Mouse (Mus musculus) forebrain, embryonic 11.5 days (tissue): ENCODE results near the gene Ets2. TPM values are rescaled to one million over a fixed set of nuclear protein-coding genes. Genes with fewer than 3 reads are reported as not detected.
"Not testable (repeated sequence)": the region's sequence is repeated elsewhere in the genome, so short reads cannot be mapped to it uniquely, and the experiment has no call there.

Experiments
- ATAC-seq: fragments of 200-750 bp; cut with Nextera tagmentation; replicated peaks from 2 replicates; pipeline ENCODE4 v1.8.0; 2017; ENCODE audit warnings: moderate TSS enrichment; ENCODE audit not compliant: low FRiP score
- DNase-seq: peaks from one replicate; pipeline ENCODE4 v3.0.0-alpha.2; 2017; ENCODE audit warnings: low spot score
- H3K27ac ChIP-seq: fragments of 300-500 bp; sonication (generic); 2 replicates; pipeline ENCODE4 v1.5.1; 2014; ENCODE audit warnings: low read depth, low read length
- H3K27me3 ChIP-seq: fragments of 300-500 bp; sonication (generic); 2 replicates; pipeline ENCODE4 v1.6.1; 2014; ENCODE audit warnings: mild to moderate bottlenecking, low read length, mixed read lengths; ENCODE audit not compliant: control insufficient read depth, insufficient read depth
- H3K36me3 ChIP-seq: fragments of 300-500 bp; sonication (generic); 2 replicates; pipeline ENCODE4 v1.6.1; 2014; ENCODE audit warnings: mild to moderate bottlenecking, low read length, moderate library complexity, mixed read lengths; ENCODE audit not compliant: control insufficient read depth, insufficient read depth
- H3K4me1 ChIP-seq: fragments of 300-500 bp; sonication (generic); replicated peaks from 2 replicates; pipeline ENCODE4 v1.6.1; 2014; ENCODE audit warnings: low read length, mixed read lengths; ENCODE audit not compliant: control insufficient read depth, insufficient read depth
- H3K4me2 ChIP-seq: fragments of 300-500 bp; sonication (generic); 2 replicates; pipeline ENCODE4 v1.6.1; 2014; ENCODE audit warnings: low read depth, mild to moderate bottlenecking, low read length, moderate library complexity, mixed read lengths; ENCODE audit not compliant: severe bottlenecking
- H3K4me3 ChIP-seq: fragments of 300-500 bp; sonication (generic); 2 replicates; pipeline ENCODE4 v1.5.1; 2014; ENCODE audit warnings: low read depth, low read length
- H3K9ac ChIP-seq: fragments of 300-500 bp; sonication (generic); 2 replicates; pipeline ENCODE4 v1.6.1; 2014; ENCODE audit warnings: low read length
- H3K9me3 ChIP-seq: fragments of 300-500 bp; sonication (generic); 2 replicates; pipeline ENCODE4 v1.6.1; 2016; ENCODE audit warnings: low read length, mixed read lengths; ENCODE audit not compliant: control insufficient read depth
- WGBS: fragments of 180-500 bp; shearing (Covaris S2); extraction: QIAGEN DNeasy Blood & Tissue Kit; methylation state at CpG from one replicate; pipeline ENCODE4 v1.1.7; 2014; 5-methylcytosine and 5-hydroxymethylcytosine counted together
- polyA plus RNA-seq: library from polyadenylated mRNA; unstranded; fragments of >200 nt; fragmentation: Nextera tagmentation; extraction: Ambion mirVana; gene quantifications from 2 replicates; pipeline ENCODE4 v1.2.1, GENCODE M21; 2014

Gene Ets2
- polyA plus RNA-seq, 1 experiment from 2014 or later: 15.6 TPM

DNA sequence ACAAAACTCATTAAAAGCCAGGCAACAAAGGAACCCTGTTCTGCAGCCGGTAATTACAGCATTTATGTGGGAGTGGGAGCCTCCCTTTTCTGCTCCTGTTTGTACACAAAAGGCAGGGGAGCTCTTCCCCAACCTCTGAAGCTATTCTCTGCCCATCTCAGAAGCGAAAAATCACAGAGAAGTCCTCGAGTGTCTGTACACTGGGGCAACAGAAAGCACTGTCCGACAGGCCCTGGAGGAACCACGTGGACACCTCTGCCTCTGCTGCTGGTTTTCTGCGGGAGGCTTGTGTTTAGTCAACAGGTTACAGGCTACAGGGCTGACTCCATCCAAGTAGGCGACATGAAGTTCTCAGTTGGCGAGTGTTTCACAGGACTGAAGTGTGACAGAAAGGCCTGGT lies 2.1 kb downstream of the Ets2 start:
- no peak overlapping the region for H3K9ac ChIP-seq
- no peaks in the 10 kb centered on the region for H3K36me3 ChIP-seq
- H3K27me3 ChIP-seq: peaks cover 10% of the 10 kb centered on the region
- no peak overlapping the region for H3K27ac ChIP-seq
- H3K4me1 ChIP-seq: peaks cover 6% of the 10 kb centered on the region; the same call in 1 of the 2 replicates
- DNase-seq (peak; percentile 60), ATAC-seq (no peak)
- no peaks in the 10 kb centered on the region for H3K9me3 ChIP-seq
- 20% methylated on average over 8 of the region's 8 CpGs for WGBS
- no peak overlapping the region for H3K4me3 ChIP-seq
- peak overlapping the region; percentile 32; the same call in 1 of the 2 replicates for H3K4me2 ChIP-seq

DNA sequence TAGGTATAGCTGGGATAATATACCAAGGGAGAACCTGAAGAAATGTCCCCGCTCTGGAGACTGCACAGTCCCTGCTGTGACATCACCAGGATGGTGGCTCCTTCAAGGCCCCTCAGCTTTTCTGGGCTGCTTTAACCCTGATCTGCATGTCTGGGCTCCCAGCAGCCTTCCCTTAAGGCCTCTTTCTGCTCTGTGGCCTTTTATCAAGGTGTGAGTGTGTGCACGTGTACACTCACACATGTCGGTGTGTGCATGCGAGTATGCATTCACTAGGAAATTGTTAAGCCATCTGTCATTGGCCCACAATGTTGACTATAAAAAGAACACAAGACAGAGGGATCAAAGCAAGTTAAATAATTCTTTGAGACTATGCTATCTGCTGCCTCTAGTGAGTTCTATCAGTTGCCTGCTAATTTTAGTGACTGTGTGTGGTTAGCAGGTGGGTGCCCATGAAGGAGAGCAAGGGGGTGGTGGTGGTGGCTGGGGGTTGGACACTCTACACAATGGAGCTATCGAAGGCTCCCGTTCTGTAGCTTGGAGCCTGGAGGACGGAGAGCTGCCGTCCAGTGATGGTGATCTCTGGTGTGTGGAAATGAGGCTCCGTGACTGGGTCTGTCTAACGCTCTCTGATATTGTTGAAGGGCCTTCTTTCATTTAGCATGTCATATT lies 2.9 kb downstream of the Ets2 start:
- no peaks in the 10 kb centered on the region for H3K9me3 ChIP-seq
- no peak overlapping the region for H3K4me3 ChIP-seq
- no peaks in the 10 kb centered on the region for H3K36me3 ChIP-seq
- H3K9ac ChIP-seq: no peak overlapping the region
- peaks cover 6% of the 10 kb centered on the region; the same call in 1 of the 2 replicates for H3K4me1 ChIP-seq
- ATAC-seq: no peak
- H3K4me2 ChIP-seq: no peak overlapping the region
- WGBS: 90% methylated on average over 10 of the region's 10 CpGs
- peaks cover 10% of the 10 kb centered on the region for H3K27me3 ChIP-seq
- H3K27ac ChIP-seq: no peak overlapping the region
- peak; percentile 41 for DNase-seq

DNA sequence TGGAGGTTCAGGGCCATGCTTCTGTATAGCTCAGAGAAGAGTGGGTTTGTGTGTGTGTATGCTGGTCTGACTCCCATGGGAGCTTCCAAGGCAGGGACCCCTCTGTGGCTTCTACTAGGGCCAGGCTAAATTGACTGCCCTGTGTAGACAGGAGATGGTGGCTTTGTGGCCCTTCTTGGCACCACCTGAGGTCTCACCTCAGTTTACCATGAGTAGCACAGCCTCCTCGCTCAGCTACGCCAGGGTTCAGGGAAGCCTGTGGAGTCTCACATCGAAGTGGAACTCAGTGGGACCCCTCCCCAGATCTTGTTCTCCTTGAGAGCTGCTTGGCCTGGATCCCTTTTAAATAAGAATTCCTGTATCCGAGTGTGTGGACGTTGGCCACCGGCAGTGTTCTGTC lies 3.9 kb downstream of the Ets2 start:
- 95% methylated on average over 6 of the region's 6 CpGs for WGBS
- DNase-seq: peak; percentile 22

DNA sequence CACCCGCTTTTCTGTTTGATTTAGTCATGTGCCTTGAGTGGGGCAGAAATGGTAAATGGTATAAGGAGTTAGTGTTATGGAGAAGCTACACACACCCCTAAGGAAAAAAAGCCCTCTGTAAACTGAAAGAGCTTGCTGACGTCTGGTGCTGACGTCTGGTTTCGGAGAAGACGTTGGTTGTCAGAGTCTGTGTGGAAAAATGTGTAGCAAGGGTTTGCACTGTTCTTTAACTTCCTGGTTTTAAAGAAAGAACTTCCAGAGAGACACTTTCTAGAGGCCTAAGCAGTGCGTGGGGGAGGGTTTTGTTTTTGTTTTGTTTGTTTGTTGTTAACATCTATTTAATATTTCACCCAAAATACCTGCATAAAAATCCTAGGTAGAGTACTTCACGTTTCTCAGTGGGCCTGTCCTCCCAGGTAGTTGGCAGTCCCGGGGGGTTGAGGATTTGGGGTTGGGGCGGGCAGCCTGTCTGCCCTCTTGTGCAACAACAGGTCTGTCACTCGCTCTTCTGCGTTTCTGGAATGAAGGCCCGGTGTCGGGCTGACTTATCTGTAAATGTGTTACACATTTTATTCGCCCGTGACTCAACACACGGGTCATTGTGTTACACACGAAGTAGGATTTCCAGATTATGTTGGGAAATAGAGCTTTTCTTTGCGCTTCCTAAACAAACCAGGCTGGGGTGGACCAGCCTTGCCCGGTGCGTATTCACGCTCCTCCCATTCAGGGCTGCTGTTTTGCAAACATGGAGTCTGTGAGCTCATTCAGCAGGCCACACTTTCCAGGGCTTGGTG lies 6.5 kb downstream of the Ets2 start:
- DNase-seq: peak; percentile 45
- WGBS: 88% methylated on average over 21 of the region's 21 CpGs
- H3K9ac ChIP-seq: no peak overlapping the region
- H3K9me3 ChIP-seq: no peaks in the 10 kb centered on the region
- no peak overlapping the region for H3K4me2 ChIP-seq
- no peaks in the 10 kb centered on the region for H3K36me3 ChIP-seq
- no peak overlapping the region for H3K27ac ChIP-seq
- H3K27me3 ChIP-seq: peaks cover 10% of the 10 kb centered on the region
- ATAC-seq: no peak
- no peak overlapping the region for H3K4me3 ChIP-seq
- H3K4me1 ChIP-seq: 0 out of 2 replicates have a peak, but pooled peaks cover 4% of the 10 kb centered on the region

More for the DNA sequence above, 3.9 kb downstream of the Ets2 start:
- H3K36me3 ChIP-seq: no peaks in the 10 kb centered on the region
- H3K4me3 ChIP-seq: no peak overlapping the region
- no peak overlapping the region for H3K9ac ChIP-seq
- peaks cover 10% of the 10 kb centered on the region for H3K27me3 ChIP-seq
- H3K4me2 ChIP-seq: no peak overlapping the region
- no peak overlapping the region for H3K27ac ChIP-seq
- peaks cover 6% of the 10 kb centered on the region; the same call in 1 of the 2 replicates for H3K4me1 ChIP-seq
- ATAC-seq: no peak
- no peaks in the 10 kb centered on the region for H3K9me3 ChIP-seq

DNA sequence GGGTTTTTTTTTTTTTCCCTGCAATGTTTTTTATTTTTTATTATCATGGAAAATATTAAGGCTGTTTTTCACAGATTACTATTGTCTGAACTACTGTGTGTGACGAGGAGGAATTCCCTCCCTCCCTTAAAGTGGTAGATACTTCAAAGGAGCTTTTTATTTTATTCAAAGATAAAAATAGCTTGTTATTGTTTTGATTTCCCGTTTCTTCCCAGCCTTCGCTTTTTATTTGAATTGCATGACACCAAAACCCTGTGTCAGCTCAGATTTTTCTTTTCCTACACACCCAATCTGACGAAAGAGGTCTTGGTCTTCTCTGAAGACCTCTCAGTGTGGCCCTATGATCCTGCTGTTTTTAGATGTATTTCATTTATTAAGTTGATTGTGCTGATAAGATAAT lies 7.3 kb downstream of the Ets2 start:
- H3K36me3 ChIP-seq: no peaks in the 10 kb centered on the region
- H3K27ac ChIP-seq: no peak overlapping the region
- peaks cover 10% of the 10 kb centered on the region for H3K27me3 ChIP-seq
- no peak overlapping the region for H3K4me3 ChIP-seq
- no peak overlapping the region for H3K4me2 ChIP-seq
- H3K9me3 ChIP-seq: no peaks in the 10 kb centered on the region
- DNase-seq (no peak), ATAC-seq (no peak)
- 0 out of 2 replicates have a peak, but pooled peaks cover under 1% of the 10 kb centered on the region for H3K4me1 ChIP-seq
- no peak overlapping the region for H3K9ac ChIP-seq
- 83% methylated on average over 4 of the region's 4 CpGs for WGBS

DNA sequence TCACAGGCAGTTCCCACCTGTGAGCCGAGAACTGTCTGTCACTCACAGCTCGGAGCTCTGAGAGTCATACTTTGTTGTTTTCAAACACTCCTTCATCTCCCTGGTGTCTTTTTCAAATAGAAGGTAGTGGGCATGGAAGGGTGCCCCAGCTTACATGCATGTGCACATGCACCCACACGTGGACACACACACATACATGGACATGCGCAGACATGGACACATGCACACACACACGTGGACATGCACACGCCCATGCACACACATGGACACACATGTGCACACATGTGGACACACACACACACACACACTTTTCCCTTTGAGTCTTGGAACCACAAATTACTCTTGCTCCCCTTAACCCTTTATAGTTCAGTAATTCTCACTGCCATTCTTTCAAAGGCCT lies 8.3 kb downstream of the Ets2 start:
- no peak overlapping the region for H3K4me2 ChIP-seq
- no peak overlapping the region for H3K27ac ChIP-seq
- H3K4me3 ChIP-seq: no peak overlapping the region
- H3K9me3 ChIP-seq: no peaks in the 10 kb centered on the region
- H3K36me3 ChIP-seq: no peaks in the 10 kb centered on the region
- H3K9ac ChIP-seq: no peak overlapping the region
- WGBS: 96% methylated on average over 6 of the region's 6 CpGs
- DNase-seq (peak; percentile 33), ATAC-seq (no peak)
- H3K4me1 ChIP-seq: no peaks in the 10 kb centered on the region
- peaks cover 4% of the 10 kb centered on the region for H3K27me3 ChIP-seq

DNA sequence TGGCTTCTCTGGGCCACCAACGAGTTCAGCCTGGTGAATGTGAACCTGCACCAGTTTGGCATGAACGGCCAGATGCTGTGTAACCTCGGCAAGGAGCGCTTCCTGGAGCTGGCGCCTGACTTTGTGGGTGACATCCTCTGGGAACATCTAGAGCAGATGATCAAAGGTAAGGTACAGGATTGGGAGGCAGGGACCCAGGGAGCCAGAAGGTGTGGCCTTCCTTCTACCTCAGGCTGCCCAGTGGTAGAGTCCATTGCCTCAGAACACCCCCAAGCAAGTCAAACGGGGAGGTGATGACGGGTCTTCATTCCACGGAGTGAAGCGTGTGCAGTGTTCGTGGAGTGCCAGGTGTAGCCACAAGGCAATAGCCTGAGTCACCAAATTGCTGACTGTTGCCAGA lies 10.2 kb downstream of the Ets2 start:
- ATAC-seq (no peak), DNase-seq (no peak)
- no peaks in the 10 kb centered on the region for H3K9me3 ChIP-seq
- H3K9ac ChIP-seq: no peak overlapping the region
- H3K27ac ChIP-seq: no peak overlapping the region
- H3K4me2 ChIP-seq: no peak overlapping the region
- H3K4me1 ChIP-seq: no peaks in the 10 kb centered on the region
- H3K4me3 ChIP-seq: no peak overlapping the region
- WGBS: 93% methylated on average over 10 of the region's 10 CpGs
- no peaks in the 10 kb centered on the region; the same call in 1 of the 2 replicates for H3K36me3 ChIP-seq
- no peaks in the 10 kb centered on the region for H3K27me3 ChIP-seq

DNA sequence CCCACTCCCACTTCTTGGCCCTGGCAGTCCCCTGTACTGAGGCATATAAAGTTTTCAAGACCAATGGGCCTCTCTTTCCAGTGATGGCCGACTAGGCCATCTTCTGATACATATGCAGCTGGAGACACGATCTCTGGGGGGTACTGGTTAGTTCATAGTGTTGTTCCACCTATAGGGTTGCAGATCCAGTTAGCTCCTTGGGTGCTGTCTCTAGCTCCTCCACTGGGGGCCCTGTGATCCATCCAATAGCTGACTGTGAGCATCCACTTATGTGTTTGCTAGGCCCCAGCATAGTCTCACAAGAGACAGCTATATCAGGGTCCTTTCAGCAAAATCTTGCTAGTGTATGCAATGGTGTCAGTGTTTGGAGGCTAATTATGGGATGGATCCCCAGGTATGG lies 11.2 kb downstream of the Ets2 start:
- H3K4me3 ChIP-seq, H3K9ac ChIP-seq, H3K9me3 ChIP-seq, H3K36me3 ChIP-seq, H3K27ac ChIP-seq, H3K4me1 ChIP-seq, DNase-seq, H3K27me3 ChIP-seq, ATAC-seq, H3K4me2 ChIP-seq: not testable (repeated sequence)
- 73% methylated on average over 2 of the region's 2 CpGs for WGBS
